Mouse (Mus musculus) gastrocnemius, postnatal 25 days (tissue): Measurements from ENCODE around the gene Actrt3. TPM values are rescaled to one million over a fixed set of nuclear protein-coding genes. Genes with fewer than 3 reads are reported as not detected.

Source experiments
- DNase-seq: peaks from one replicate; pipeline ENCODE4 v3.0.0; 2022
- long read RNA-seq, 2 experiments: library from polyadenylated mRNA; stranded (forward); transcript quantifications; one replicate each; pipeline ENCODE4 v2.0.0; 2021
- total RNA-seq, 2 experiments: library from RNA; stranded (reverse); gene quantifications; 1 replicate in 1 of 2; 2 replicates in 1 of 2; pipeline ENCODE4 v1.2.3; 2021

Gene Actrt3
- not detected for total RNA-seq
- long read RNA-seq, experiment 1: 0 reads
- long read RNA-seq, experiment 2: 0 reads

DNA sequence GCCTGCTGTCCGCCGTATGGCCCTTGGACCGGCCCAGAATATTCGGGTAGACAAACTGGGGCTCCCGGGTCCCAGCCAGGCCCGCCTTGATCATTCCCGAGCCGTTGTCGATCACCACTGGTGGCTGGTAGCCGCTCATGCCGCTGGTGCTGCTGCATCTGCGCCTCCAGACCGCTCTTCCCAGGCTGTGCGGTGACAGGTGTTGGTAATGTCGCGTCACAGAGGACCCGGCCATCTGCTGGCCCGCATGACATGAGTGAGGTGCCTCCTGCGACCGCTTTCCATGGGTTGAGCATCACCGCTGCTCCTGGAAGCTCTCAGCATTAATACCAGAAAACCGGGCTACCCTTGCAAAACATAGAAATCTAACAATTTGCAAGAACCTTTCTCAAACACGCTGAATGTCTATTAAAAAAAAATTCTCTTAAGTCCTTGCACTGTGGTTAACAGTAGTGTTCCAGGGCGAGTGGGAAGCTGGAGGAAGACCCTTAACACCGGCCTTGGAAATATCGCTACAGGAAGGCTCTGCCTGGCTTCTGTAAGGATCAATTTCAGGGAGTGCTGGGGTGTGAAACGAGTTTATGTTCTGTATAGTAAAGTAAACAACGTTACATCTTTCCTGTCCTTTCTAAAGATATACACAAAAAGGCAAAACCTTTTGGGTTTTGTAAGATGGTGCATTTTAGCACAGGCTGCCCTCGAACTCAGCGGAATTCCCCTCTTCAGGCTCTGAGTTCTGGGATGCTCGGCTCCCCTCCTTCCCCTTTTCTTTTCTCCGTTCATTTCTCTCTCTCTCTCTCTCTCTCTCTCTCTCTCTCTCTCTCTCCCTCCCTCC lies at the start of gene Actrt3:
Gene Actrt3, minus strand, starts transcription at position 229 of the 835 bp plus-strand sequence.
- DNase-seq: peak; percentile 11

DNA sequence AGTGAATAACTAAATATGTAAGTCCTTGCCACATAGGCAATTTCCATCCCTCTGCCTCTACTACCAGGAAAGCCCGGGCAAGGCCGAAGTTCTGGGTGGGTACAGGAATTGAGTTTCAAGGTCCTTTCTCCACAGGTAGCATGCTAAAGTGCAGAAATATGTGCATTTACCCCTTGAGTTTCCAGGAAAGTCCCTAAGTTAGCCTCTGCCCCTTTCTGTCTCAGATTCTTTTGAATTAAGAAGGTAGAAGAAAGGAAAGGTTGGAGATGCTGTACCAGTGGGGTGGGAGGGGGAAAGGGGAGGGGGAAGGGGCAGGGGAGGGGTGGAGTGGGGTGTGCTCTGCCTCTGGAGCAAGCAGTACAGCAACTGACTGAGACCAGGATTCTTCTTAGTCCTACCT lies 48.7 kb upstream of the Actrt3 start:
- DNase-seq: no peak

DNA sequence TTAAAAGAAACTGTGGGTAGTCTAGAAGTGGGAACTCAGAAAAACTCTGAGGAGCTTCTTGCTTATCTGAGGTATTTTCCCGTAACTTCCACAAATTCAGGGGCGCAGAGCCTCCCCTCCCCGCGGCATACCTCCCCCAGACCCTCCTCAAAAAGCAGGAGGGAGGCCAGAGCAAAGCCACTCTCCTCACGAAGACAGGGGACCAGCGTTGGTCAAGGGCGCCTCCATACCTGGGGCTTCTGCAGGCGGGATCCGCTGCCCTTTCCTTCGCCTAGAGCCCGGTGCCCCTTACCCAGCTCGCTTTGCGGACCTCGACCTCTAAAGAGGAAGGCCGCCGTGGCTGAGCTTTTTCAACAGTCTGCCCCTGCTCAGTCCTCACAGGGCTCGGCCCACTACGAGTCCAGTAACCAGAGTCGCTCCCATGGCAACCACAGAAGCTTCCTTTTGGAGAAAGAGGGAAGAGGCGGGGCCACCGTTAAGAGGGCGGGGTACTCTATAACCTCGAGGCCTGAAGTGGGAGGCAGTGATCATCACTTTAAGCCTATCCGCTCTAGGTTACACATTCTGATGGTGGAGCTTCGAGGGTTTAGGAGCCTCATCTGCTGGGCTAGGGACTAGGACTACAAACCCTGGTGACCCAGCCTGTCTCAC lies 47.8 kb upstream of the Actrt3 start, which contains the start of gene Lrrc34:
Gene Lrrc34, minus strand, starts transcription at position 430 of the 651 bp plus-strand sequence.
- DNase-seq: peak; percentile 8

DNA sequence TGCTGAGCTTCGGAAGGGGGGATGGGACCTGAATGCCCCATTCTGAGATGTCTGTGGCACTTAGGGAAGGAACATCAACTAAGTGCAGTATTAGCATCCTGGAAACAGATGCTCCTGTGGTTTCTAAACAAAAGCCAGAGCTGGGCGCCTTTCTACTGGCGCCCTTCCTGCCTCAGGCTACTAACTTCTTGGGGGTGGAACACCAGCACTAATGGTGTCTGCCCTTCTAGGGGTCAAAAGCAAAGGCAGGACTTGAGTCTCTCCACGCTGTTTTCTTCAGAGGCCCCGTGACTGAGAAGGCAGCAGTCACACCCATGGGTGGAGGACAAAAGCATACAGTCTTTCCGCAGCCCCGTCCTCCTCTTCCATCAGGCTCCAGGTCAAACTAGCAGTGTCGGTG lies 47.0 kb upstream of the Actrt3 start:
- no peak for DNase-seq

DNA sequence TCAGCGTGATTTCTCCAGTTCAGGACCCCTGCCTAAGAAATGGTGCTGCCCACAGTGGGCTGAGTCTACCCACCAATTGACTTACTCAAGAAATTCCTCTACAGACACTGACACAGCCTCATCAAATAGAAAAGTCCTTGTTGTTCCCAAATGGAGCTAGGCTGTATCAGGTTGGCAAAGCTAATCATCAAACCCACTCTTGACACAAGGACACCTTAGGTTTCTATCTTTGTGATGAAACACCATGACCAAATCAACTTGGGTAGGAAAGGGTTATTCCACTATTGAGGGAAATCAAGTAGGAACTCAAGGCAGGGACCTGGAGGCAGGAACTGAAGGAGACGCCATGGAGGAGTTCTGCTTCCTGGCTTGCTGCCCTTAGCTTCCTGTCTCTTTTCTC lies 44.5 kb upstream of the Actrt3 start, which contains the start of gene Lrriq4:
Gene Lrriq4, plus strand, starts transcription at position 301 of the 400 bp plus-strand sequence.
- DNase-seq: no peak

DNA sequence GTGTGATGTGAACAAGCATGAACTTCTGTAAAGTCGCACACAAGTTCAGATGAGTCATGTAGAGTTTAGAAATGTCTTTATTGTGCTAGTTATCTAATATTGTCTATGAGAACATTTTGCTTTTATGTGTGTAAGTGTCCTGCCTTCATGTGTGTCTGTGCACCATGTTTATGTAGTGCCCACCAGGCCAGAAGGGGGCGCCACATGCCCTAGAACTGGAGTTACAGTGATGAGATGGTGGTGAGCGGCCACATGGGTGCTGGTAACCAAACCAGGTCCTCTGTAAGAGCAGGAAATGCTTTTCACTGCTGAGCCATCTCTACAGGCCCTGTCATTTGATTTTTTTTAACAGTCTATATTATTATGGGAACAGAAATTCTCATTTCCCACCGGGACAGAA lies 35.9 kb upstream of the Actrt3 start:
- no peak for DNase-seq

DNA sequence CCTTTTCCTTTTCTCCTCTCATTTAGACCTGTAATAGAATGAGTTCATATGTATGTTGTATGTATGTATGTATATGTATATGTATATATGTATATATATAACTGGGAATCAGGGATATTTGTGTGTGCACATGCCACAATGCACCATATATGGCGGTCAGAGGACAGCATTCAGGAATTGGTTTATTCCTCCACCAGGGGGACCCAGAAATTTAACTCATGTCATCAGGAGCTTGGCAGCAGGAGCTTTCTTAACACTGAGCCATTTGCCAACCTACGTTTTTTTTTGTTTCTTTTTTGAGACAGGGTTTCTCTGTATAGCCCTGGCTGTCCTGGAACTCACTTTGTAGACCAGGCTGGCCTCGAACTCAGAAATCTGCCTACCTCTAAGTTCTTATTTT lies 33.9 kb upstream of the Actrt3 start:
- DNase-seq: no peak

DNA sequence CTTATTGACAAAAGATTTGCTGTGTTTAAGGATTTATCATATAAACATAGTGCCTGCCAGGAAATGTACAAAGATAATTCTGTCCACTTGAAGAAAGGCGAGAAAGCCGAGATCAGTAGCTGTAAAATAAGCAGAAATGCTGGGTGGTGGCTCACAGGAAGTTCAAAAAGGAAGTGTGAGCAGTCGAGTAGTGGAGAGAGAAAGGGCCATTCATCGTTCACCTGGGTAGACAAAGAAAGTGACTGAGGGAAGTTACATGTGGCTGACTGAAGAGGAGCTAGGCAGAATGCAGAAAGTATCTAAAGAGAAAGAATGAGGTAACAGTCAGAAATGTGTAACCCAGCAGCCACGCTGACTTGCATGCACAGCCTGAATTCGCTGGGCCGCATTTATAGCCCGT lies 20.4 kb upstream of the Actrt3 start:
- no peak for DNase-seq

DNA sequence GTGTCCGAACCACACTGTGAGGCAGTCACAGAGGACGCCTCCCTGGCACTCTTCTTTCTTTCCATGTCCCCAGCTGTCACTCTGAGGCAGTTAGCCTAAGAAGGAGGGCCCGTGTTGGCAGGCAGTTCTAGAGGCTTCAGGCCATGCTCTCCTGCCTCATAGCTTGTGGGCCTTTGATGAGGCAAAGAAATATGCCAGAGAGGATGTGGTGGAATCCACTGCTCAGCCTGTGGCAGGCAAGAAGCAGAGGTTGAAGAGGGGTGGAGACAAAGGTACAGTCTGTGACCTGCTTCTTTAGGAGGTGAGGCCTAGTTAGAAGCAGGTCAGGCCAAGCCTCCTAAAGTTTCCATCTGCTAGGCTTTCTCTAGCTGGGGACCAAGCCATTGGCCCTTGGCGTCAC lies 11.2 kb upstream of the Actrt3 start:
- DNase-seq: no peak

DNA sequence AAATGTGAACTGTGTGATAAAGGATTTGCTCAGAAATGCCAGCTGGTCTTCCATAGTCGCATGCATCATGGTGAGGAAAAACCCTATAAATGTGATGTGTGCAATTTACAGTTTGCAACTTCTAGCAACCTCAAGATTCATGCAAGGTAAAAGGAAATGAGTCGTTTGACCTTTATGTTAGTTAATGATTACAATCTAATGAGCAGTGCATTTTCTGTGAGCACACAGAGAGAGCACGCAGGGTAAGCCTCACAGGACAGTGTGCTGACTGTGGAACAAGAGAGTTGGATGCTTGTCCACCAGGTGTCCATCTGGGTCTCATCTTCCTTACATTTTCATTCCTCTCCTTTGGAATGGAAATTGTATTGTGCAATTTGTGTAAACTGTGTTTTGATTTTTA lies 9.3 kb upstream of the Actrt3 start:
- DNase-seq: no peak

DNA sequence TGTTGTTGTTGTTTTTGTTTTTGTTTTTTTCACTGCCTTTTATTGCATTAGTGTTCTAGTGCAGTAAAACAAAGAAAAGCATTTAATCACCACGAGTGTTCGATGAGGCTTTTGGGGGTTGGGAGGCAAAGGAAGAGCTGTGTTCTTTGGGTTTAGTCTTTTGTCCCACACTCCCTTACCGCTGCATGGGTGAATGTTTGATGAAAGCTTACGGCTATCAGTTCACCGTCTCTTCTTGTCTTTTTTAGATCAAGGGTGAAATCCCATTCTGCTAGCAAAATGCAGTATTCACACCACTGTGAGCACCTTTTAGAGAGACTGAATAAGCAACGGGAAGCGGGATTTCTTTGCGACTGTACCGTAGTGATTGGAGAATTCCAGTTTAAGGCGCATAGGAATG lies 3.5 kb upstream of the Actrt3 start:
- DNase-seq: no peak

DNA sequence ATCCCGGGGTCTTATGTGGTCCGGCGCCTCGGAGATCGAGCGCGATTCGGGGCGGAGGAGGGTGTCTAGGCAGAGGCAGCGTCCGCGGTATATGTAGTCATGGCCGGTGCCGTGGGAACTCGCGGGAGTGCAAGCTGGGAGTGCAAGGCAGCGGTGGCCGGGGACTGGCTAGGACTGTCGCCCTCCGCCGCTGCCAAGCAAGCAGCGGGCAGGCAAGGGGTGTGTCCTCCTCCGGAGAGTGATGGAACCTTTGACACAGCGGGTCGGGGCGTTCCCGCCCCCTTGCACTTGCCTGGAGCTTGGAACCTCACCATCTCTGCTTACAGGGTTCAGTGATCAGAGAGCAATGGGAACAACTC lies 3.0 kb upstream of the Actrt3 start:
- no peak for DNase-seq

DNA sequence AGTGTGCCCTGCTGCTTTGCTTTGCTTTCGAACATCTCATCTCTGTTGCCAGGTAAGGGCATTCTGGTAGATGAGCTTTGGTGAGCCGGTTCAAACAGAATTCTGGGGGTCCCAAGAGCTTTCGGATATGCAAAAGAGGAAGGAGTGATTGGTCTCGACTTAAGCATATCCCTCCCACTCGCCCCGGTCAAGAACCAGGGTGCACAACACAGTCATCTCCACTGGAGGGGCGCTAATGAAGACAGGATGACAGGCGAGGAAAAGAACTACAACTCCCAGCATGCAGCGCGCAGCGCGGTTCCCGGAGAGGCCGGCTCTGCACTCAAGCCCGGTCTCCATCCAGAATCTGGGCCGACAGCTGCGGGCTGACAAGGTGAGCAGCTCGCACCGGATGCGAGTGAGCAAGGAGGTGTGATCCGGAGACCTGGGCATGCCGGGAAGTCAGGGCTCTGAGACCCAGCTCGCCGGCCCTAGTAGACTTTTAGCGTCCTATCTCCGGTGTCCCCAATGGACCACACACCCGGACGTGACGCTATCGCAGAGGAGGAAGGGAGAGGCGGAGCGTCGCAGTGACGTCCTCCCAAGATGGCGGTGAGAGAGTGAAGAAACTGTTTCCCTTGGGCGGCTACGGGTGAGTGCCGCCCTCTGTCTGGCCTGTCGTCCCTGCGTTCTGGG lies 2.5 kb upstream of the Actrt3 start, which contains the start of gene Mynn:
Gene Mynn, plus strand, starts transcription at position 1 of the 675 bp plus-strand sequence.
- DNase-seq: peak; percentile 95

DNA sequence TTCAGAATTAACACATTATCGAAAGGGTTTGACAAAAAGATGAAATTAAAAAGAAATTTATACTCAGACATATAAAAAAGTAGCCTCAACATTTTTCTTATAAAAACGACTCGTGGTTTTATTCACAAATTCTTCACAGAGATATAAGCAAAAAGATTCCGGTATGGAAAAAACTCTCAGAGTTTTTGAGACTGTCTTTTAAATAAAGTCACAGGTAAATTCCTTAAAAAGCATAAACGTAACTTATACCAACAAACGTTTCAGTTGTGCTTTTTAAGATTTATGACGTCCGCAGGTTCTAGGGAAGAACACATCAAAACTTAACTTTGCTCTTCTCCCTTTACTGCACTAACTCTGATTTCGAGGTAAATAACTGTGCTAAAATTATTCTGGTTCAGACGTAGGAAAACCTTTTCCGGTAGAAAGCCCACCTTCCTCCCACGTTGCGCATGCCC lies 1.9 kb upstream of the Actrt3 start:
- DNase-seq: no peak

DNA sequence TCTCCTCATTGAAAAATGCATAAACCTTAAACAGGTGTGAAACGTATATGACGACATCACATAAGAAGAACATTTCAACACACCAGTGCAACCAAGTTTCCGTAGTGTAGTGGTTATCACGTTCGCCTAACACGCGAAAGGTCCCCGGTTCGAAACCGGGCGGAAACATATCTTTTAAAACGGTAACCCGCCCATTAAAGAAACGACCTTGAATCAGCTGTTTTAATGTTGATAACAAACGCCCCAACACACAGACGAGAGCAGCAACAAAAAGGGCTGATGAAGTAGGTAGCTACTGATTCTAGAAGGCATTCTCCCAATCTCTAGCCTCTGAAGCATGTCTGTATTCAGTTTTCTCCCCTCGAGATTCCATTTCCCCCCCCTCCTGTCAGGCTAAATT lies 1.4 kb upstream of the Actrt3 start:
- peak; percentile 71 for DNase-seq

DNA sequence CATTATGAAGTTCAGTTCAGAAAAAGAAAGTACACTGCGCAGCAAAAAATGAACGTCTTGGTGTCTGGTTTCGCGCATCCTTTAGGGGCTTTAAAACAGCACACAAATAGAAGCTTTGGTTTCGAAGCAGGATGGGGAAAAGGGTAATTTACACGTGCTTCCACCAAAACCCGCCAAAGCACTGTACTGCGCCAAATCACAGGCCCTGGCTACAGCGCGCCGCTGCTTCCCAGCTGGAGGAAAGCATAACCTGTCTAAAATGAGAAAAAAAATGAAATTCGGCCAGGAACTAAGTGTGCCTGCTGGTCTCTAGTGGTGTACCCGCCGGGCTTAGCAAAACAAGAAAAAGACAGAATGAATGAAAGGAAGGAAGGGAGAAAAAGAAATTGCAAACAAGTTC lies 978 bp upstream of the Actrt3 start:
- DNase-seq: no peak

DNA sequence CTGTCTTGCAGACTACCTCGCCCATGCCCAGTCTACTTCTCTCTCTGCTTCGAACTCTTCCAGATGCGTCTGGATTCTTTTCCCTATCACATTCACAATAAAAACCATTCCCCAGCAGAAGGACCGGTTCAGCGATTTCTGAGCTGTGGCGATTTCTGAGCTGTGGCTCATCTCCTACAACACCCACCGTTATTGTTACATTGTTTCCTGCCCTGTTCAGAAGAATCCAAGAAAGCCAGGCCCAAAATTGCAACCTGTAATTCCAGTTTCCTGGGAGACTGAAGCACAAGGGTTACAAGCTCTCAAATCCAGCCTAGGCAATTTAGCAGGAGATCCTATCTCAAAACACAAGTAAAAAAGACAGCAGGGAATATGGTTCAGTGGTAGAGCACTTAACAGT lies 2.5 kb downstream of the Actrt3 start:
- no peak for DNase-seq

DNA sequence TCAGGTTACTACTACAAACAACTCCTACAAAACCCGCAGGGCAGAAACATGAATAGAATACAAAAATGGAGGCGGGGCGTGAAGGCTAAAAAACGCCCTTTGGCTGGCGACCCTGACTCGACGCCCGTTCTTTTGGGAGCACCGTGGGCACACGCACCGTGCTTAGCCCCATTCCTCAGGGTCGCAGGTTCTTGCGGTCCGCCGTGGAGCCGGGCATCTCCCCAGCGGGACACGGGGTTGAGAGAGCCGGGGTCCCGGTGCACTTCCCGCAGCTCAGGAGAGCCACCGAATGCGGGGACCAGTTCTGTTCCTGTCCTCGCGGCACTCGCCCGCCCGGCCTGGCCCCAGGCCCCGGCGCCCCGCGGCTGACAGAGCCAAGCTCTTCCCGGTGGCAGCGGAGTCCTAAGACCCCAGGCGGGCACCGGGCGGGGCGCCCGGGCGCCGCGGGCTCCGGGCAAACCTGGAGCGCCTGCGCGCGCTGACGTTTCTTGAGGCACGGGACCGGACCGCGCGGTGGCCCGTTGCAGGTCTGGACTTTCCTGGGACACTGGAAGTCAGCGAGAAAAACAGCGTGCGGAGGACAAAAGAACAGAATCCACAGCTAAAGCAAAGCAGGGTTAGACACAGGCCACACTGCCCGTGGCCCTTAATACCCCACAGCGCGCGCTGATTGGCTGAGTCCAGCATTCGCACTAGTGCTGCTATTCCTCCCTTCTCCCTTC lies 4.5 kb downstream of the Actrt3 start:
- peak; percentile 32 for DNase-seq

DNA sequence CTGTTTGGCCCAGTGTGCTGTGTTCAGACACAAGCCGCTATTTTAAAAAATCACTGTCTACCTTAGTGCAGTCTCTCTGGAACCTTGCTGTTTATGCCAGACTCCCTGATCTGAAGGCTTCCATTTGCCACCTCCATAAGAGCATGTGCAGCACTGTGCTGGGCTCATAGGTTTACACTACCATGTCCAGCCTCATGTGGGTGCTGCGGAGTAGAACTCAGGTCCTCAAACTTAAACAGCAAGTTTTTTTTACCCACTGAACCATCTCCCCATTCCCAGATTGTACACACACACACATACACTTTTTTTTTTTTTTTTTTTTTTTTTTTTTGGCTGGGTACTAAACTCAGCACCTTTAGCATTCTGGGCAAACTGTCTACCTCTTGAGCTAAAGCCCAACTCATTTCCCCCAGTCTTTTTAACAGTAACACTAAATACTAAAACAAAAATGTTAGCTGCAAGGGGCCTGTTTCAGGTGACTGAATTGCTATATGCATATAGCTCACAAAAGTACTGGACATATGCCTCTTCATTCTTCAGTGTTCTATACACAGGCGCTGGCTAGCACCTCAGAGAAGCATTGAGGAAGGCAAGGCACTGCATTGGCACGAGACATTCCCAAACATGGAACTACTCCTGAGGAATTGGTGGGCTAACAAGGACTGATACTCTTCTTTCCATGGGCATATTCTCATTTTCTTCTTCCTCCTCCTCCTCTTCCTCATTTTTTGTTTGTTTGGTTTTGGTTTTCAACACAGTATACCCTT lies 5.8 kb downstream of the Actrt3 start:
- no peak for DNase-seq

DNA sequence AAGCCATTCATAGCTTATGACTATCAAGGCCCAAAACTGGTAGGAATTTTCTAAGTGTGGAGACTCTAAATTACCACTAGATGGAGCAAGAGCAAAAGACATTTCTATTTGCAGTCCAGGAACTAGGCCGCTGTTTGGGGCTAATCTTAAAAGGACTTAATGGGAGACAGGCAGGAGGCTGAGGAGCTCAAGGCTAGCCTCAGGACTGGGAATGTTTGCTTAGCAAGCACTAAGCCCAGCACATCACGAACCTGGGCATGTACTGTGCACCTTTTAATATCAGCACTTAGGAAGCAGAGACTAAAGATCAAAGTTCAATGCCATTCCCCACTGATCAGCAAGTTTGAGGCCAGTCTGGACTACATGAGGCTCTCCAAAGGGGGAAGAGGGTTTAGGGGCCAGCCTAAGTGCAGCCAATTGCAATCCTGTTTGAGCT lies 7.3 kb downstream of the Actrt3 start:
- no peak for DNase-seq

DNA sequence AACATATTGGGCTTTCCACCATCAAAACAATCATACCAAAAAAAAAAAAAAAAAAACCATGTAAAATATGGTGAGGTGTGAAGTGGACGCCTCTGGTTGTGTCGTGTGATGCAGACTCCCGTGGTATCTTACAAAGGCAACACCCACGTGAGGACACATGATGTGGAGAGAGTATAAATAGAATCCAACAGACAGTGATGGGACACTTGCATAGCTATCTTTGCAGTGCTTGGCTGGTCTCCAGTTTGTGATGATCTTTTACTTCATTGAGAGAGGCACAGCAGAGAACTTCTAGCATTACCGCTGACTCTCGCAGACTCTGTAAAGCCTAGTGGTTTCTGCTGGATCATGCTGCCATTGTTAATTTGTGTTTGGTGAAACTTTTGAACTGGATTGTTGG lies 10.9 kb downstream of the Actrt3 start:
- DNase-seq: no peak
